ENCODE assay signal across 26 mouse cellular contexts in genomic region chr3:107387314-107388087, GRCm38 (mm10).
"Had no signal": no experiment of that assay in that cellular context is flagged by ENCODE, and none has a peak within 500 bp of the region (broad histone marks: within the 10 kb centered on the region; RNA-seq: fewer than 3 reads in every experiment).

No protein-coding gene starts in this region.

- DNase-seq: gastrocnemius, adult 2 months; gastrocnemius, postnatal 10 days; gastrocnemius, postnatal 25 days; heart, adult 18-20 months; heart, postnatal 4 days; kidney, adult 18-20 months; kidney, adult 8-10 months; kidney, postnatal 10 days; kidney, postnatal 25 days; kidney, postnatal 4 days; layer of hippocampus, adult 9-11 months; layer of hippocampus, postnatal 36 days; left cerebral cortex, postnatal 4 days had no signal

- H3K27me3 ChIP-seq: hindbrain, embryonic 12.5 days; intestine, embryonic 15.5 days; limb, embryonic 15.5 days had no signal

- ATAC-seq: hindbrain, embryonic 16.5 days; inflammation-experienced regulatory T-cells, adult 6 months; intestine, embryonic 15.5 days; intestine, postnatal 0 days; liver, embryonic 12.5 days had no signal

- H3K27ac ChIP-seq: gastrocnemius, adult 2 months; heart, embryonic 10.5 days; hindbrain, embryonic 10.5 days; hindbrain, embryonic 12.5 days; hindbrain, embryonic 14.5 days; intestine, embryonic 15.5 days; limb, embryonic 13.5 days; limb, embryonic 15.5 days; liver, embryonic 12.5 days; liver, embryonic 14.5 days had no signal

- H3K36me3 ChIP-seq: heart, embryonic 10.5 days; heart, embryonic 12.5 days; hindbrain, embryonic 10.5 days; hindbrain, embryonic 12.5 days; intestine, embryonic 15.5 days; limb, embryonic 13.5 days; limb, embryonic 15.5 days; liver, embryonic 12.5 days had no signal

- H3K9me3 ChIP-seq: heart, embryonic 10.5 days; heart, embryonic 12.5 days; hindbrain, embryonic 10.5 days; hindbrain, embryonic 12.5 days; intestine, embryonic 15.5 days; limb, embryonic 13.5 days; limb, embryonic 15.5 days; liver, embryonic 12.5 days had no signal

- H3K4me2 ChIP-seq: heart, embryonic 12.5 days; hindbrain, embryonic 12.5 days; hindbrain, embryonic 14.5 days; intestine, embryonic 15.5 days; limb, embryonic 13.5 days; limb, embryonic 15.5 days; liver, embryonic 12.5 days had no signal

- H3K4me1 ChIP-seq: heart, embryonic 10.5 days; hindbrain, embryonic 10.5 days; hindbrain, embryonic 12.5 days; intestine, embryonic 15.5 days; limb, embryonic 13.5 days; limb, embryonic 15.5 days had no signal

- H3K9ac ChIP-seq: heart, embryonic 12.5 days; hindbrain, embryonic 12.5 days; hindbrain, embryonic 14.5 days; intestine, embryonic 15.5 days; limb, embryonic 13.5 days; limb, embryonic 15.5 days; liver, embryonic 12.5 days; liver, embryonic 14.5 days had no signal

- H3K4me3 ChIP-seq: gastrocnemius, adult 2 months; heart, embryonic 10.5 days; heart, embryonic 12.5 days; hindbrain, embryonic 10.5 days; hindbrain, embryonic 12.5 days; intestine, embryonic 15.5 days; limb, embryonic 13.5 days; limb, embryonic 15.5 days; liver, embryonic 12.5 days had no signal
